Mouse (Mus musculus) cortical plate, adult 2 months (tissue): ENCODE measurements around the gene Ptprg.

Source experiments
- CTCF ChIP-seq: fragments of 200-500 bp; IDR thresholded peaks from 2 replicates; pipeline ENCODE4 v1.5.1; 2011; ENCODE audit warnings: mild to moderate bottlenecking, control low read depth, low read length; ENCODE audit not compliant: insufficient read depth; ENCODE audit errors: extremely low read depth
- POLR2A ChIP-seq: fragments of 200-500 bp; IDR thresholded peaks from 2 replicates; pipeline ENCODE4 v1.6.1; 2011; ENCODE audit warnings: mild to moderate bottlenecking, low read length, control low read depth; ENCODE audit not compliant: insufficient read depth; ENCODE audit errors: extremely low read depth

GRCm38 (mm10) chr14:12198735-12199134 is 645.4 kb downstream of the Ptprg start:
- TF ChIP-seq CTCF (no peak), POLR2A (no peak)
